Mouse (Mus musculus): ENCODE measurements around the gene Sult2a7.

The Sult2a7 gene

GRCm38 (mm10) chr7:14494130-14494529, at the start of gene Sult2a7:
Gene Sult2a7, minus strand, starts transcription at chr7:14494230.
- DNase-seq (ENCODE audit: low spot score in 2 of 2): no peak

GRCm38 (mm10) chr7:14525280-14525679, 31.2 kb upstream of the Sult2a7 start:
- DNase-seq (ENCODE audit: low spot score in 2 of 2): no peak

GRCm38 (mm10) chr7:14522636-14523035, 28.6 kb upstream of the Sult2a7 start:
- no peak for DNase-seq (ENCODE audit: low spot score in 2 of 2)

- no peak for DNase-seq (ENCODE audit: low spot score in 2 of 2)
Observed at GRCm38 (mm10) chr7:14518301-14518700, 24.3 kb upstream of the Sult2a7 start.

- DNase-seq (ENCODE audit: low spot score in 2 of 2): no peak
Observed at GRCm38 (mm10) chr7:14492886-14493285, 1.1 kb downstream of the Sult2a7 start.

- DNase-seq (ENCODE audit: low spot score in 2 of 2): no peak
Observed at GRCm38 (mm10) chr7:14446534-14446933, 47.5 kb downstream of the Sult2a7 start, which contains the start of gene Sult2a8. Gene Sult2a8, minus strand, starts transcription at chr7:14446769.

GRCm38 (mm10) chr7:14439581-14439980, 54.4 kb downstream of the Sult2a7 start:
- no peak for DNase-seq (ENCODE audit: low spot score in 2 of 2)

GRCm38 (mm10) chr7:14438484-14438883, 55.5 kb downstream of the Sult2a7 start:
- no peak for DNase-seq (ENCODE audit: low spot score in 2 of 2)

- DNase-seq (ENCODE audit: low spot score in 2 of 2): no peak
Observed at GRCm38 (mm10) chr7:14438029-14438428, 56.0 kb downstream of the Sult2a7 start.
